Mouse (Mus musculus) midbrain, embryonic 15.5 days (tissue): Measurements from ENCODE around the gene Ptprcap. TPM values are rescaled to one million over a fixed set of nuclear protein-coding genes. Genes with fewer than 3 reads are reported as not detected.

ENCODE experiments used
- ATAC-seq: fragments of 200-750 bp; cut with Nextera tagmentation; replicated peaks from 2 replicates; pipeline ENCODE4 v1.8.0; 2017; ENCODE audit warnings: moderate TSS enrichment
- H3K27ac ChIP-seq: fragments of 300-500 bp; sonication (generic); 2 replicates; pipeline ENCODE4 v1.5.1; 2015; ENCODE audit warnings: mild to moderate bottlenecking, inconsistent platforms
- H3K27me3 ChIP-seq: fragments of 300-500 bp; sonication (generic); replicated peaks from 2 replicates; pipeline ENCODE4 v1.6.1; 2015; ENCODE audit warnings: inconsistent platforms
- H3K36me3 ChIP-seq: fragments of 300-500 bp; sonication (generic); replicated peaks from 2 replicates; pipeline ENCODE4 v1.6.1; 2015; ENCODE audit warnings: inconsistent platforms
- H3K4me1 ChIP-seq: fragments of 300-500 bp; sonication (generic); 2 replicates; pipeline ENCODE4 v1.6.1; 2015; ENCODE audit warnings: inconsistent platforms
- H3K4me2 ChIP-seq: fragments of 300-500 bp; sonication (generic); 2 replicates; pipeline ENCODE4 v1.6.1; 2015; ENCODE audit warnings: inconsistent platforms, mild to moderate bottlenecking, moderate library complexity
- H3K4me3 ChIP-seq: fragments of 300-500 bp; sonication (generic); 2 replicates; pipeline ENCODE4 v1.5.1; 2015; ENCODE audit warnings: mild to moderate bottlenecking, inconsistent platforms
- H3K9ac ChIP-seq: fragments of 300-500 bp; sonication (generic); 2 replicates; pipeline ENCODE4 v1.6.1; 2015; ENCODE audit warnings: mild to moderate bottlenecking, inconsistent platforms
- H3K9me3 ChIP-seq: fragments of 300-500 bp; sonication (generic); 2 replicates; pipeline ENCODE4 v1.6.1; 2016; ENCODE audit warnings: inconsistent platforms
- WGBS: fragments of 180-500 bp; shearing (Covaris S2); methylation state at CpG from one replicate; pipeline ENCODE4 v1.1.7; 2015; ENCODE audit warnings: mixed read lengths; 5-methylcytosine and 5-hydroxymethylcytosine counted together
- polyA plus RNA-seq: library from polyadenylated mRNA; unstranded; fragments of >200 nt; fragmentation: Nextera tagmentation; extraction: Ambion mirVana; gene quantifications from 2 replicates; pipeline ENCODE4 v1.2.1, GENCODE M21; 2015

Ptprcap gene
- 0.26 and 0.96 TPM in 2 replicates for polyA plus RNA-seq

DNA sequence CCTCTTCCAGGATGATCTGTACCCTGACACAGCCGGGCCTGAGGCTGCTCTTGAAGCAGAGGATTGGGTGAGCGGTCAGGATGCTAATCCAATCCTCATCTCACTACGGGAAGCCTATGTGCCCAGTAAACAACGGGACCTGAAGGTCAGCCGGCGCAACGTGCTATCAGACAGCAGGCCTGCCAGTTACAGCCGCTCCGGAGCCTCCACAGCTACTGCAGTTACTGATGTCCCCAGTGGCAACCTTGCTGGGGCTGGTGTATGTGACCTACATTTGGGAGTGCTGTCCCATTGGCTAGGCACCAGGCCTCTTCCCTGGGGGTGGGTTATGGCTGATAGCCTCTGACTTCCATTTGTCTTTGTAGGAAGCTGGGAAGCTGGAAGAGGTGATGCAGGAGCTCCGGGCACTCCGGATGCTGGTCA, at the start of gene Ptprcap:
Gene Ptprcap (plus strand): TSS at position 373 of the 423 bp plus-strand sequence.
- H3K9ac ChIP-seq, result no peak within 1 kb of the TSS
- no peak within 1 kb of the TSS for H3K4me3 ChIP-seq
- H3K9me3 ChIP-seq, result no peaks in the 10 kb centered on the region
- H3K4me1 ChIP-seq, result peaks cover 14% of the 10 kb centered on the region
- ATAC-seq, result no peak
- H3K27me3 ChIP-seq, result no peaks in the 10 kb centered on the region
- peaks cover 26% of the 10 kb centered on the region for H3K36me3 ChIP-seq
- no peak within 1 kb of the TSS for H3K4me2 ChIP-seq
- WGBS, result 72% methylated on average over 11 of the region's 11 CpGs
- H3K27ac ChIP-seq, result no peak within 1 kb of the TSS

- no peaks in the 10 kb centered on the region for H3K27me3 ChIP-seq
- peaks cover 18% of the 10 kb centered on the region; the same call in 1 of the 2 replicates for H3K36me3 ChIP-seq
- 84% methylated on average over 3 of the region's 3 CpGs for WGBS
- H3K9ac ChIP-seq, result no peak overlapping the region
- no peak overlapping the region for H3K4me3 ChIP-seq
- H3K4me2 ChIP-seq, result no peak overlapping the region
- H3K9me3 ChIP-seq, result no peaks in the 10 kb centered on the region
- ATAC-seq, result no peak
- peaks cover 32% of the 10 kb centered on the region for H3K4me1 ChIP-seq
- H3K27ac ChIP-seq, result no peak overlapping the region
Measured at GRCm38 (mm10) chr19:4103792-4104191, 49.6 kb upstream of the Ptprcap start.

DNA sequence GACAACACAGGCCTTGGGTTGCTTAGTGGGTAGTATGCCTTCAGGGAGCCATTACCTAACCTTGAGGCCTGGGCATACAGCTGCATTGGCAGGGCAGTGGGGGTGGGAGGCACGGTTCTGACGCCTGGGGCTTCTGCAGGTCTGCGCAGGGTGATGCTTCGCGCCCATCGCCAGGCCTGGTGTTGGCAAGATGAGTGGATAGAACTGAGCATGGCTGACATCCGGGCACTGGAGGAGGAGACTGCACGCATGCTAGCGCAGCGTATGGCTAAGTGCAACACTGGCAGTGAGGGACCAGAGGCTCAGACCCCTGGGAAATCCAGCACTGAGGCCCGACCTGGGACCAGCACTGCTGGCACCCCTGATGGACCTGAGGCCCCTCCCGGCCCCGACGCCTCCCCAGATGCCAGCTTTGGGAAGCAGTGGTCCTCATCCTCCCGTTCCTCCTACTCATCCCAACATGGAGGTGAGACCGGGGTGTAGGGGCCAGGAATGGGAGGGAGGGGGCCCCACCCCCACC, 48.7 kb upstream of the Ptprcap start:
- Histone ChIP-seq H3K9ac (no peak overlapping the region), H3K4me3 (no peak overlapping the region), H3K9me3 (no peaks in the 10 kb centered on the region), H3K27me3 (no peaks in the 10 kb centered on the region), H3K36me3 (peaks cover 21% of the 10 kb centered on the region; the same call in 1 of the 2 replicates), H3K4me2 (no peak overlapping the region), H3K4me1 (peaks cover 23% of the 10 kb centered on the region), H3K27ac (no peak overlapping the region)
- WGBS, result 91% methylated on average over 16 of the region's 16 CpGs
- no peak for ATAC-seq

DNA sequence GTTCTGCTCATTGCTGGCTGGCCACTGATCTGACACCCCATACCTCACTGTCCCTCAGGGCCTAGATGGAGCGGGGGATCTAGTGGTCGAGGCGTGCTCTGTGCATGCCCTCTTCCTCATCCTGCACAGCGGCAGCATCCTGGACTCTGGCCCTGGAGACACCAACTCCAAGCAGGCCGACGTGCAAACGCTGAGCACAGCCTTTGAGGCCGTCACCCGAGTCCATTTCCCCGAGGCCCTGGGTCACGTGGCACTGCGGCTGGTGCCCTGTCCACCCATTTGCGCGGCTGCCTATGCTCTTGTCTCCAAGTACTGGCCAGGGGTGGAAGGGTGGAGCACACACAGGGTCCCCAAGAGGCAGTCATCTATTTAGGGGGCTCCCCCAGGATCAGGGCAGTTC, 46.8 kb upstream of the Ptprcap start:
- no peaks in the 10 kb centered on the region for H3K27me3 ChIP-seq
- no peak overlapping the region for H3K9ac ChIP-seq
- 92% methylated on average over 14 of the region's 14 CpGs for WGBS
- no peak overlapping the region for H3K27ac ChIP-seq
- no peaks in the 10 kb centered on the region for H3K9me3 ChIP-seq
- peaks cover 10% of the 10 kb centered on the region for H3K4me1 ChIP-seq
- ATAC-seq, result no peak
- no peak overlapping the region for H3K4me2 ChIP-seq
- H3K36me3 ChIP-seq, result peaks cover 33% of the 10 kb centered on the region
- H3K4me3 ChIP-seq, result no peak overlapping the region

- Histone ChIP-seq H3K27me3 (no peaks in the 10 kb centered on the region), H3K4me3 (no peak overlapping the region), H3K27ac (no peak overlapping the region), H3K9ac (no peak overlapping the region), H3K4me2 (no peak overlapping the region), H3K9me3 (no peaks in the 10 kb centered on the region), H3K4me1 (no peaks in the 10 kb centered on the region), H3K36me3 (peaks cover 50% of the 10 kb centered on the region)
- ATAC-seq, result no peak
- WGBS, result 89% methylated on average over 9 of the region's 9 CpGs
Measured at GRCm38 (mm10) chr19:4108535-4108934, 44.9 kb upstream of the Ptprcap start.

GRCm38 (mm10) chr19:4112063-4112960, 41.1 kb upstream of the Ptprcap start:
- no peaks in the 10 kb centered on the region for H3K27me3 ChIP-seq
- H3K4me3 ChIP-seq, result no peak overlapping the region
- ATAC-seq, result no peak
- WGBS, result 95% methylated on average over 26 of the region's 26 CpGs
- H3K36me3 ChIP-seq, result peaks cover 63% of the 10 kb centered on the region
- H3K9me3 ChIP-seq, result no peaks in the 10 kb centered on the region
- H3K4me2 ChIP-seq, result no peak overlapping the region
- H3K4me1 ChIP-seq, result no peaks in the 10 kb centered on the region
- no peak overlapping the region for H3K9ac ChIP-seq
- no peak overlapping the region for H3K27ac ChIP-seq

GRCm38 (mm10) chr19:4113186-4113805, 40.1 kb upstream of the Ptprcap start:
- no peak overlapping the region for H3K27ac ChIP-seq
- H3K4me3 ChIP-seq, result no peak overlapping the region
- H3K27me3 ChIP-seq, result no peaks in the 10 kb centered on the region
- 84% methylated on average over 13 of the region's 13 CpGs for WGBS
- no peak overlapping the region for H3K9ac ChIP-seq
- H3K36me3 ChIP-seq, result peaks cover 61% of the 10 kb centered on the region
- H3K4me2 ChIP-seq, result no peak overlapping the region
- H3K9me3 ChIP-seq, result no peaks in the 10 kb centered on the region
- no peak for ATAC-seq
- H3K4me1 ChIP-seq, result no peaks in the 10 kb centered on the region

GRCm38 (mm10) chr19:4113806-4114230, 39.6 kb upstream of the Ptprcap start:
- Histone ChIP-seq H3K4me3 (no peak overlapping the region), H3K4me1 (no peaks in the 10 kb centered on the region), H3K9me3 (no peaks in the 10 kb centered on the region), H3K4me2 (no peak overlapping the region), H3K27me3 (no peaks in the 10 kb centered on the region), H3K27ac (no peak overlapping the region), H3K36me3 (peaks cover 61% of the 10 kb centered on the region), H3K9ac (no peak overlapping the region)
- 75% methylated on average over 5 of the region's 5 CpGs for WGBS
- ATAC-seq, result no peak; the same call in 1 of the 2 replicates

GRCm38 (mm10) chr19:4114551-4114950, 38.9 kb upstream of the Ptprcap start:
- no peak for ATAC-seq
- no peaks in the 10 kb centered on the region for H3K4me1 ChIP-seq
- H3K9ac ChIP-seq, result no peak overlapping the region
- no peak overlapping the region for H3K4me3 ChIP-seq
- peaks cover 58% of the 10 kb centered on the region for H3K36me3 ChIP-seq
- H3K27me3 ChIP-seq, result no peaks in the 10 kb centered on the region
- H3K4me2 ChIP-seq, result no peak overlapping the region
- H3K9me3 ChIP-seq, result no peaks in the 10 kb centered on the region
- no peak overlapping the region for H3K27ac ChIP-seq
- 90% methylated on average over 10 of the region's 10 CpGs for WGBS

DNA sequence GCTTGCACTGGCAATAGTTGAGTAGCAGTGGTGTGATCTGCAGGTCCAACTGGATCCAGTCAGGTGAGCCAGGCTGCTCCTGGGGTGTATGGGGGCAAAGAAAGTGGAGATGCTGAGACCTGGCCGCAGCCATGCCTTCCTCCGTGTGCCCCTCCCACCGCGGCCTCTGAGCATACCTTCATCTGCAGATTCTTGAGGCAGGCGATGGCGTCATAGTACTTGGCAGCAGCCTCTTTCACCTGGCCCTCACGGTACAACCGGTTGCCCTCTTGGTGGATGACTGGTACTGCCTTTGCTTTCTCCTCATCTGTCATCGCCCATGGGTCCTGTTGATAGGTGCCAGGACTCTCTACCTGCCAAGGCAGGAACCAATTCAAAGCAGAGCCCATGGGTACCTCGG, 38.3 kb upstream of the Ptprcap start:
- H3K4me1 ChIP-seq, result peaks cover 3% of the 10 kb centered on the region; the same call in 1 of the 2 replicates
- no peak overlapping the region for H3K4me2 ChIP-seq
- no peak overlapping the region for H3K4me3 ChIP-seq
- H3K27ac ChIP-seq, result no peak overlapping the region
- no peak for ATAC-seq
- H3K36me3 ChIP-seq, result peaks cover 56% of the 10 kb centered on the region
- no peaks in the 10 kb centered on the region for H3K9me3 ChIP-seq
- WGBS, result 91% methylated on average over 10 of the region's 10 CpGs
- no peak overlapping the region for H3K9ac ChIP-seq
- no peaks in the 10 kb centered on the region for H3K27me3 ChIP-seq

- no peak overlapping the region for H3K4me2 ChIP-seq
- ATAC-seq, result no peak
Measured at GRCm38 (mm10) chr19:4115816-4116215, 37.6 kb upstream of the Ptprcap start.

GRCm38 (mm10) chr19:4117006-4117405, 36.4 kb upstream of the Ptprcap start:
- no peak overlapping the region for H3K9ac ChIP-seq
- no peak overlapping the region for H3K4me3 ChIP-seq
- no peak overlapping the region for H3K27ac ChIP-seq
- H3K9me3 ChIP-seq, result no peaks in the 10 kb centered on the region
- no peaks in the 10 kb centered on the region for H3K27me3 ChIP-seq
- no peak for ATAC-seq
- H3K4me2 ChIP-seq, result no peak overlapping the region
- H3K36me3 ChIP-seq, result peaks cover 42% of the 10 kb centered on the region
- 93% methylated on average over 7 of the region's 7 CpGs for WGBS
- peaks cover 10% of the 10 kb centered on the region for H3K4me1 ChIP-seq

More at GRCm38 (mm10) chr19:4115816-4116215, 37.6 kb upstream of the Ptprcap start:
- Histone ChIP-seq H3K9ac (no peak overlapping the region), H3K36me3 (peaks cover 50% of the 10 kb centered on the region), H3K4me3 (no peak overlapping the region), H3K9me3 (no peaks in the 10 kb centered on the region), H3K4me1 (peaks cover 10% of the 10 kb centered on the region), H3K27me3 (no peaks in the 10 kb centered on the region), H3K27ac (no peak overlapping the region)
- WGBS, result 85% methylated on average over 11 of the region's 11 CpGs
